7 mouse cellular contexts compared by ENCODE assay signal in the genomic region with DNA sequence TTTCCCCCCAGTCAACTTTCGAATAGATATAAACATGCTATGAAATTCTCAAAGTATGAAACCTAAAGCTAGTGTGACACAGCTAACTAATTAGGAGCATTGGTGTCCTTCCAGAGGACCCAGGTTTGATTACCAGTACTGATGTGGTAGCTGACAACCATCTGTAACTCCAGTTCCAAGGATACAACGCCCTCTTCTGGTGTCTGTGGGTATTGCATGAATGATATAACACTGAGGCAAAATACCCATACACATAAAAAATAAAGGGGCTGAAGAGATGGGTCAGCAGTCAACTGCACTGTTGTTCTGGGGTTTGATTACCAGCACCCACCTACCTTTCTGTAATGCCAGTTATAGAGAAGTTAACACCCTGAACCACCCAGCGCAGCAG. TPM values are rescaled to one million over a fixed set of nuclear protein-coding genes. Genes with fewer than 3 reads are reported as not detected.
DNase-seq lines count a peak whose midpoint lies in the region; ATAC-seq and TF ChIP-seq lines count a peak whose summit lies in the region.

No protein-coding gene starts in this region.

- intact Hi-C loops in left cerebral cortex, postnatal 4 days (cut with DNase I), result no loop called here

- WGBS in midbrain, postnatal 0 days, result 64% methylated on average over 3 of the region's 3 CpGs
- WGBS in midbrain, embryonic 11.5 days, result 66% methylated on average over 3 of the region's 3 CpGs
- WGBS in neural tube, embryonic 15.5 days, result 65% methylated on average over 3 of the region's 3 CpGs

- TF ChIP-seq CTCF in midbrain, postnatal 0 days (IDR thresholded peaks at IDR 0.05), result peak; percentile 70
- peak; percentile 21; the same call in 1 of the 2 replicates for TF ChIP-seq CTCF in cortical plate, adult 2 months (IDR thresholded peaks at IDR 0.05; ENCODE audit: extremely low read depth, insufficient read depth, low read length)

- H3K4me3 ChIP-seq in midbrain, postnatal 0 days (ENCODE audit: low read depth, low read length), result no peak overlapping the region
- no peak overlapping the region for H3K4me3 ChIP-seq in midbrain, embryonic 11.5 days (ENCODE audit: low read depth, low read length)
- H3K4me3 ChIP-seq in cortical plate, adult 2 months (ENCODE audit: insufficient read depth, low read length), result no peak overlapping the region
- H3K4me3 ChIP-seq in neural tube, embryonic 15.5 days (replicated peaks), result no peak overlapping the region

- no peak overlapping the region for H3K27ac ChIP-seq in midbrain, postnatal 0 days (ENCODE audit: low read depth, low read length)
- H3K27ac ChIP-seq in midbrain, embryonic 11.5 days (ENCODE audit: low read depth, low read length), result no peak overlapping the region
- no peak overlapping the region for H3K27ac ChIP-seq in cortical plate, adult 2 months (ENCODE audit: insufficient read depth, low read length)
- H3K27ac ChIP-seq in neural tube, embryonic 15.5 days (replicated peaks), result peak overlapping the region; percentile 77; the same call in 1 of the 2 replicates

- no peak overlapping the region for H3K9ac ChIP-seq in midbrain, postnatal 0 days (replicated peaks; ENCODE audit: low read length, poor library complexity, severe bottlenecking)
- no peak overlapping the region for H3K9ac ChIP-seq in midbrain, embryonic 11.5 days (ENCODE audit: low read length)
- no peak overlapping the region for H3K9ac ChIP-seq in neural tube, embryonic 15.5 days (replicated peaks)

- no peak overlapping the region for H3K4me2 ChIP-seq in midbrain, postnatal 0 days (ENCODE audit: low read depth, low read length, poor library complexity, severe bottlenecking)
- no peak overlapping the region for H3K4me2 ChIP-seq in midbrain, embryonic 11.5 days
- no peak overlapping the region for H3K4me2 ChIP-seq in neural tube, embryonic 15.5 days

- H3K9me3 ChIP-seq in midbrain, postnatal 0 days (ENCODE audit: low read length), result no peaks in the 10 kb centered on the region
- no peaks in the 10 kb centered on the region; the same call in 1 of the 2 replicates for H3K9me3 ChIP-seq in midbrain, embryonic 11.5 days (ENCODE audit: control insufficient read depth, low read length)
- H3K9me3 ChIP-seq in neural tube, embryonic 15.5 days (replicated peaks), result no peaks in the 10 kb centered on the region

- peaks cover 5% of the 10 kb centered on the region; the same call in 1 of the 2 replicates for H3K36me3 ChIP-seq in midbrain, postnatal 0 days (ENCODE audit: insufficient read depth, low read length)
- no peaks in the 10 kb centered on the region for H3K36me3 ChIP-seq in midbrain, embryonic 11.5 days (ENCODE audit: control insufficient read depth, insufficient read depth, low read length)
- peaks cover 5% of the 10 kb centered on the region; the same call in 1 of the 2 replicates for H3K36me3 ChIP-seq in neural tube, embryonic 15.5 days

- TF ChIP-seq POLR2A in cortical plate, adult 2 months (IDR thresholded peaks at IDR 0.05; ENCODE audit: extremely low read depth, insufficient read depth, low read length), result no peak

- H3K27me3 ChIP-seq in midbrain, postnatal 0 days (ENCODE audit: insufficient read depth, low read length), result no peaks in the 10 kb centered on the region
- H3K27me3 ChIP-seq in midbrain, embryonic 11.5 days (ENCODE audit: control insufficient read depth, insufficient read depth, low read length), result no peaks in the 10 kb centered on the region
- H3K27me3 ChIP-seq in neural tube, embryonic 15.5 days (replicated peaks), result no peaks in the 10 kb centered on the region

- DNase-seq in midbrain, postnatal 0 days (ENCODE audit: low spot score), result no peak
- no peak for DNase-seq in midbrain, embryonic 11.5 days (ENCODE audit: low spot score, missing footprints)
- peak; percentile 85 for DNase-seq in induced T-regulatory cell, adult 2 months (ENCODE audit: low read depth)
- no peak for DNase-seq in left cerebral cortex, postnatal 4 days
- no peak for DNase-seq in Muller cell, postnatal 12 days (ENCODE audit: inconsistent ontology term)

- ATAC-seq in midbrain, postnatal 0 days (ENCODE audit: low FRiP score), result no peak
- no peak for ATAC-seq in midbrain, embryonic 11.5 days (ENCODE audit: low FRiP score)
- ATAC-seq in neural tube, embryonic 15.5 days (ENCODE audit: low FRiP score), result no peak

- H3K4me1 ChIP-seq in midbrain, postnatal 0 days (ENCODE audit: insufficient read depth, low read length), result peaks cover 6% of the 10 kb centered on the region; the same call in 1 of the 2 replicates
- peaks cover 22% of the 10 kb centered on the region for H3K4me1 ChIP-seq in midbrain, embryonic 11.5 days (ENCODE audit: control insufficient read depth, insufficient read depth, low read length)
- peaks cover 3% of the 10 kb centered on the region for H3K4me1 ChIP-seq in cortical plate, adult 2 months (ENCODE audit: control insufficient read depth, insufficient read depth, low read length)
- peaks cover 31% of the 10 kb centered on the region for H3K4me1 ChIP-seq in neural tube, embryonic 15.5 days

RNA-seq across cellular contexts. Expression of gene Chd3, which starts 3.6 kb away (rescaled TPM):
- 284 and 298 TPM in 2 replicates for total RNA-seq in midbrain, postnatal 0 days (2014; rRNA removed)
- 51.6 and 58.9 TPM in 2 replicates for polyA plus RNA-seq in midbrain, postnatal 0 days (2015; fragmentation: Nextera tagmentation; extraction: Ambion mirVana)
- 38.2 and 39.4 TPM in 2 replicates for polyA plus RNA-seq in midbrain, embryonic 11.5 days (2014; fragmentation: Nextera tagmentation; extraction: Ambion mirVana)
- polyA plus RNA-seq in cortical plate, adult 2 months (2012; rRNA removed), result 242 and 274 TPM in 2 replicates
- polyA plus RNA-seq in neural tube, embryonic 15.5 days (2015; fragmentation: Nextera tagmentation; extraction: Ambion mirVana), result 70.6 and 76.1 TPM in 2 replicates
- total RNA-seq in left cerebral cortex, postnatal 4 days (2021), result 100 to 1,000 TPM; 552 to 572 TPM

RNA-seq across cellular contexts. Expression of gene Naa38, which starts 22.5 kb away (rescaled TPM):
- total RNA-seq in midbrain, postnatal 0 days (2014; rRNA removed), result 32.6 and 95.9 TPM in 2 replicates
- 120 and 147 TPM in 2 replicates for polyA plus RNA-seq in midbrain, postnatal 0 days (2015; fragmentation: Nextera tagmentation; extraction: Ambion mirVana)
- polyA plus RNA-seq in midbrain, embryonic 11.5 days (2014; fragmentation: Nextera tagmentation; extraction: Ambion mirVana), result 120 and 130 TPM in 2 replicates
- polyA plus RNA-seq in cortical plate, adult 2 months (2012; rRNA removed), result 215 and 222 TPM in 2 replicates
- polyA plus RNA-seq in neural tube, embryonic 15.5 days (2015; fragmentation: Nextera tagmentation; extraction: Ambion mirVana), result 130 and 132 TPM in 2 replicates
- total RNA-seq in left cerebral cortex, postnatal 4 days (2021), result 10 to 100 TPM; 60.2 to 63.9 TPM

RNA-seq across cellular contexts. Expression of gene Cyb5d1, which starts 22.7 kb away (rescaled TPM):
- 16.5 and 22.6 TPM in 2 replicates for total RNA-seq in midbrain, postnatal 0 days (2014; rRNA removed)
- polyA plus RNA-seq in midbrain, postnatal 0 days (2015; fragmentation: Nextera tagmentation; extraction: Ambion mirVana), result 18.2 and 18.8 TPM in 2 replicates
- polyA plus RNA-seq in midbrain, embryonic 11.5 days (2014; fragmentation: Nextera tagmentation; extraction: Ambion mirVana), result 44.6 and 50.5 TPM in 2 replicates
- polyA plus RNA-seq in cortical plate, adult 2 months (2012; rRNA removed), result 34.3 and 35.6 TPM in 2 replicates
- 29.7 and 31.5 TPM in 2 replicates for polyA plus RNA-seq in neural tube, embryonic 15.5 days (2015; fragmentation: Nextera tagmentation; extraction: Ambion mirVana)
- 10 to 100 TPM; 36.3 to 41.1 TPM for total RNA-seq in left cerebral cortex, postnatal 4 days (2021)

RNA-seq across cellular contexts. Expression of gene Tmem88, which starts 25.3 kb away (rescaled TPM):
- 4.4 and 5.7 TPM in 2 replicates for total RNA-seq in midbrain, postnatal 0 days (2014; rRNA removed)
- 5.8 and 6.3 TPM in 2 replicates for polyA plus RNA-seq in midbrain, postnatal 0 days (2015; fragmentation: Nextera tagmentation; extraction: Ambion mirVana)
- 11.9 and 13.1 TPM in 2 replicates for polyA plus RNA-seq in midbrain, embryonic 11.5 days (2014; fragmentation: Nextera tagmentation; extraction: Ambion mirVana)
- polyA plus RNA-seq in cortical plate, adult 2 months (2012; rRNA removed), result 6.5 and 6.8 TPM in 2 replicates
- polyA plus RNA-seq in neural tube, embryonic 15.5 days (2015; fragmentation: Nextera tagmentation; extraction: Ambion mirVana), result 6.2 and 9.1 TPM in 2 replicates
- 1 to 10 TPM; 3.1 to 4.2 TPM for total RNA-seq in left cerebral cortex, postnatal 4 days (2021)

RNA-seq across cellular contexts. Expression of gene Rnf227, which starts 32.5 kb away (rescaled TPM):
- total RNA-seq in midbrain, postnatal 0 days (2014; rRNA removed), result 245 and 310 TPM in 2 replicates
- polyA plus RNA-seq in midbrain, postnatal 0 days (2015; fragmentation: Nextera tagmentation; extraction: Ambion mirVana), result 382 and 383 TPM in 2 replicates
- polyA plus RNA-seq in midbrain, embryonic 11.5 days (2014; fragmentation: Nextera tagmentation; extraction: Ambion mirVana), result 29.6 and 30.4 TPM in 2 replicates
- 142 and 144 TPM in 2 replicates for polyA plus RNA-seq in cortical plate, adult 2 months (2012; rRNA removed)
- 213 and 250 TPM in 2 replicates for polyA plus RNA-seq in neural tube, embryonic 15.5 days (2015; fragmentation: Nextera tagmentation; extraction: Ambion mirVana)
- 10 to 100 TPM; 77.3 to 89.1 TPM for total RNA-seq in left cerebral cortex, postnatal 4 days (2021)
